Mouse (Mus musculus) liver, embryonic 11.5 days (tissue): ENCODE data around the gene Sct. TPM values are rescaled to one million over a fixed set of nuclear protein-coding genes. Genes with fewer than 3 reads are reported as not detected.
A peak's percentile ranks its signal among the peaks of the same experiment; 100 is the strongest.

Source experiments
- ATAC-seq: fragments of 200-750 bp; cut with Nextera tagmentation; replicated peaks from 2 replicates; pipeline ENCODE4 v1.8.0; 2017; ENCODE audit warnings: moderate number of reproducible peaks, mild to moderate bottlenecking, moderate TSS enrichment, moderate library complexity; ENCODE audit not compliant: low FRiP score
- DNase-seq: peaks from one replicate; pipeline ENCODE4 v3.0.0-alpha.2; 2017; ENCODE audit warnings: low spot score
- H3K27ac ChIP-seq: fragments of 300-500 bp; sonication (generic); 2 replicates; pipeline ENCODE4 v1.5.1; 2014; ENCODE audit warnings: mild to moderate bottlenecking, low read depth, low read length, control low read depth
- H3K27me3 ChIP-seq: fragments of 300-500 bp; sonication (generic); replicated peaks from 2 replicates; pipeline ENCODE4 v1.6.1; 2014; ENCODE audit warnings: low read length, mixed read lengths; ENCODE audit not compliant: control insufficient read depth, insufficient read depth
- H3K36me3 ChIP-seq: fragments of 300-500 bp; sonication (generic); 2 replicates; pipeline ENCODE4 v1.6.1; 2014; ENCODE audit warnings: mild to moderate bottlenecking, low read length, moderate library complexity, mixed read lengths; ENCODE audit not compliant: control insufficient read depth, insufficient read depth
- H3K4me1 ChIP-seq: fragments of 300-500 bp; sonication (generic); replicated peaks from 2 replicates; pipeline ENCODE4 v1.6.1; 2014; ENCODE audit warnings: low read length, mixed read lengths; ENCODE audit not compliant: control insufficient read depth, insufficient read depth
- H3K4me2 ChIP-seq: fragments of 300-500 bp; sonication (generic); 2 replicates; pipeline ENCODE4 v1.6.1; 2014; ENCODE audit warnings: mild to moderate bottlenecking, control low read depth, moderate library complexity
- H3K4me3 ChIP-seq: fragments of 300-500 bp; sonication (generic); 2 replicates; pipeline ENCODE4 v1.5.1; 2014; ENCODE audit warnings: low read depth, low read length, control low read depth
- H3K9ac ChIP-seq: fragments of 300-500 bp; sonication (generic); 2 replicates; pipeline ENCODE4 v1.6.1; 2014; ENCODE audit warnings: low read depth, low read length, control low read depth
- H3K9me3 ChIP-seq: fragments of 300-500 bp; sonication (generic); 2 replicates; pipeline ENCODE4 v1.6.1; 2016; ENCODE audit warnings: low read length, inconsistent platforms, mixed read lengths; ENCODE audit not compliant: control insufficient read depth
- WGBS: fragments of 180-500 bp; shearing (Covaris S2); extraction: QIAGEN DNeasy Blood & Tissue Kit; methylation state at CpG from one replicate; pipeline ENCODE4 v1.1.7; 2014; 5-methylcytosine and 5-hydroxymethylcytosine counted together
- polyA plus RNA-seq: library from polyadenylated mRNA; unstranded; fragments of >200 nt; fragmentation: Nextera tagmentation; extraction: Ambion mirVana; gene quantifications from 2 replicates; pipeline ENCODE4 v1.2.1, GENCODE M21; 2014

Gene Sct
- polyA plus RNA-seq, 1 experiment from 2014 or later = 1.6 TPM

- no peak overlapping the region for H3K27ac ChIP-seq
- H3K9ac ChIP-seq = peak overlapping the region; percentile 38; the same call in 1 of the 2 replicates
- ATAC-seq (no peak), DNase-seq (peak; percentile 51)
- peaks cover 66% of the 10 kb centered on the region for H3K27me3 ChIP-seq
- H3K4me1 ChIP-seq = peaks cover 9% of the 10 kb centered on the region
- WGBS = 2% methylated on average over 53 of the region's 53 CpGs
- H3K4me2 ChIP-seq = peak overlapping the region; percentile 61
- no peaks in the 10 kb centered on the region for H3K36me3 ChIP-seq
- no peaks in the 10 kb centered on the region for H3K9me3 ChIP-seq
- H3K4me3 ChIP-seq = peak overlapping the region; percentile 37
These were observed 15.0 kb upstream of the Sct start for GRCm38 (mm10) chr7:141293852-141294471.

GRCm38 (mm10) chr7:141292583-141293388, 13.9 kb upstream of the Sct start:
- H3K4me3 ChIP-seq = peak overlapping the region; percentile 46

GRCm38 (mm10) chr7:141291921-141292582, 13.1 kb upstream of the Sct start, which contains the start of gene Drd4:
Gene Drd4 (plus strand): TSS chr7:141292006.
- Histone ChIP-seq H3K4me1 (peaks cover 9% of the 10 kb centered on the region), H3K4me3 (peak within 1 kb of the TSS; percentile 46), H3K27me3 (peaks cover 66% of the 10 kb centered on the region), H3K9me3 (no peaks in the 10 kb centered on the region), H3K4me2 (peak within 1 kb of the TSS; percentile 73), H3K9ac (peak within 1 kb of the TSS; percentile 47; the same call in 1 of the 2 replicates), H3K36me3 (no peaks in the 10 kb centered on the region), H3K27ac (no peak within 1 kb of the TSS)
- WGBS = 3% methylated on average over 46 of the region's 46 CpGs
- ATAC-seq = 0 out of 2 replicates have a peak, but pooled peaks have one; percentile 39
- peak; percentile 62 for DNase-seq

More at GRCm38 (mm10) chr7:141292583-141293388, 13.9 kb upstream of the Sct start:
- H3K9ac ChIP-seq = 0 out of 2 replicates have a peak overlapping the region, but pooled peaks have one; percentile 47
- peaks cover 9% of the 10 kb centered on the region for H3K4me1 ChIP-seq
- DNase-seq = no peak
- peak overlapping the region; percentile 73 for H3K4me2 ChIP-seq
- ATAC-seq = no peak
- H3K9me3 ChIP-seq = no peaks in the 10 kb centered on the region
- 39% methylated on average over 15 of the region's 15 CpGs for whole genome bisulfite sequencing
- no peak overlapping the region for H3K27ac ChIP-seq
- peaks cover 66% of the 10 kb centered on the region for H3K27me3 ChIP-seq
- H3K36me3 ChIP-seq = no peaks in the 10 kb centered on the region

- H3K27ac ChIP-seq = no peak overlapping the region
- peaks cover 2% of the 10 kb centered on the region; the same call in 1 of the 2 replicates for H3K4me1 ChIP-seq
- ATAC-seq = no peak
- no peak overlapping the region for H3K9ac ChIP-seq
- no peaks in the 10 kb centered on the region for H3K36me3 ChIP-seq
- H3K27me3 ChIP-seq = peaks cover 37% of the 10 kb centered on the region
- no peak for DNase-seq
- H3K4me2 ChIP-seq = no peak overlapping the region
- H3K9me3 ChIP-seq = no peaks in the 10 kb centered on the region
- 66% methylated on average over 3 of the region's 3 CpGs for WGBS
- no peak overlapping the region for H3K4me3 ChIP-seq
These were observed 9.1 kb upstream of the Sct start for GRCm38 (mm10) chr7:141288042-141288441.

- no peak overlapping the region for H3K4me3 ChIP-seq
- no peak overlapping the region for H3K27ac ChIP-seq
- H3K4me2 ChIP-seq = no peak overlapping the region
- DNase-seq (no peak), ATAC-seq (no peak)
- H3K9ac ChIP-seq = no peak overlapping the region
- H3K9me3 ChIP-seq = no peaks in the 10 kb centered on the region
- H3K27me3 ChIP-seq = peaks cover 19% of the 10 kb centered on the region
- H3K36me3 ChIP-seq = no peaks in the 10 kb centered on the region
- WGBS = 81% methylated on average over 4 of the region's 4 CpGs
- peaks cover 14% of the 10 kb centered on the region for H3K4me1 ChIP-seq
These were observed 3.8 kb upstream of the Sct start for GRCm38 (mm10) chr7:141282756-141283155.

GRCm38 (mm10) chr7:141281442-141281841, 2.5 kb upstream of the Sct start:
- WGBS = 87% methylated on average over 6 of the region's 6 CpGs
- H3K4me3 ChIP-seq = no peak overlapping the region
- ATAC-seq = no peak
- H3K9ac ChIP-seq = no peak overlapping the region
- no peak for DNase-seq
- H3K36me3 ChIP-seq = no peaks in the 10 kb centered on the region
- peaks cover 14% of the 10 kb centered on the region for H3K4me1 ChIP-seq
- no peaks in the 10 kb centered on the region for H3K9me3 ChIP-seq
- no peak overlapping the region for H3K27ac ChIP-seq
- peaks cover 20% of the 10 kb centered on the region for H3K27me3 ChIP-seq
- H3K4me2 ChIP-seq = no peak overlapping the region

- Histone ChIP-seq H3K9me3 (no peaks in the 10 kb centered on the region), H3K27ac (no peak overlapping the region), H3K27me3 (peaks cover 20% of the 10 kb centered on the region), H3K4me2 (peak overlapping the region; percentile 93; the same call in 1 of the 2 replicates), H3K4me1 (peaks cover 14% of the 10 kb centered on the region), H3K4me3 (no peak overlapping the region), H3K36me3 (no peaks in the 10 kb centered on the region), H3K9ac (no peak overlapping the region)
- 72% methylated on average over 11 of the region's 11 CpGs for WGBS
- DNase-seq = no peak
- ATAC-seq = peak; percentile 30; the same call in 1 of the 2 replicates
These were observed 943 bp downstream of the Sct start for GRCm38 (mm10) chr7:141277701-141278678.
